Mouse (Mus musculus): Measurements from ENCODE around the gene Igdcc4. TPM values are rescaled to one million over a fixed set of nuclear protein-coding genes. Genes with fewer than 3 reads are reported as not detected.

The Igdcc4 gene
- polyA plus RNA-seq, 1 experiment from 2014 or later, result 9.7 TPM

Other genes starting within 250 kb of the Igdcc4 start
- gene Slc24a1, start 149.9 kb upstream of the Igdcc4 start, polyA plus RNA-seq (2015; fragmentation: Nextera tagmentation; extraction: Ambion mirVana), result 0.05 and 0.10 TPM in 2 replicates
- 40.6 and 43.9 TPM in 2 replicates for gene Ints14, start 140.6 kb upstream of the Igdcc4 start, polyA plus RNA-seq (2015; fragmentation: Nextera tagmentation; extraction: Ambion mirVana)
- 202 and 206 TPM in 2 replicates for gene Hacd3, start 79.8 kb upstream of the Igdcc4 start, polyA plus RNA-seq (2015; fragmentation: Nextera tagmentation; extraction: Ambion mirVana)
- gene Dpp8, start 69.1 kb upstream of the Igdcc4 start, polyA plus RNA-seq (2015; fragmentation: Nextera tagmentation; extraction: Ambion mirVana), result 36.8 and 39.3 TPM in 2 replicates
- gene Igdcc3, start 39.7 kb downstream of the Igdcc4 start, polyA plus RNA-seq (2015; fragmentation: Nextera tagmentation; extraction: Ambion mirVana), result 13.8 and 15.5 TPM in 2 replicates
- gene Parp16, start 93.9 kb downstream of the Igdcc4 start, polyA plus RNA-seq (2015; fragmentation: Nextera tagmentation; extraction: Ambion mirVana), result 5.9 and 6.1 TPM in 2 replicates
- gene Cilp, start 163.7 kb downstream of the Igdcc4 start, polyA plus RNA-seq (2015; fragmentation: Nextera tagmentation; extraction: Ambion mirVana), result 0.57 and 0.60 TPM in 2 replicates
- 40.9 and 46.8 TPM in 2 replicates for gene Clpx, start 192.8 kb downstream of the Igdcc4 start, polyA plus RNA-seq (2015; fragmentation: Nextera tagmentation; extraction: Ambion mirVana)
- gene Pdcd7, start 244.6 kb downstream of the Igdcc4 start, polyA plus RNA-seq (2015; fragmentation: Nextera tagmentation; extraction: Ambion mirVana), result 8.2 and 8.7 TPM in 2 replicates